Mouse (Mus musculus) liver, adult 2 months (tissue): ENCODE data around the gene Lpp.

Experiments
- CTCF ChIP-seq: fragments of 200-500 bp; IDR thresholded peaks from 2 replicates; pipeline ENCODE4 v1.5.1; 2011; ENCODE audit warnings: low read depth, low read length, control low read depth
- POLR2A ChIP-seq: fragments of 200-500 bp; IDR thresholded peaks from 2 replicates; pipeline ENCODE4 v1.6.1; 2011; ENCODE audit warnings: low read length, control low read depth; ENCODE audit not compliant: insufficient read depth; ENCODE audit errors: extremely low read depth

GRCm38 (mm10) chr16:24446449-24446848, 53.1 kb downstream of the Lpp start:
- TF ChIP-seq POLR2A, result no peak
- no peak for TF ChIP-seq CTCF
